Mouse (Mus musculus) brain, embryonic 18.5 days (tissue): ENCODE results near the gene Cerk.
"Not testable (repeated sequence)": the region's sequence is repeated elsewhere in the genome, so short reads cannot be mapped to it uniquely, and the experiment has no call there.

Source experiments
- DNase-seq: peaks from one replicate; pipeline ENCODE4 v3.0.0-alpha.2; 2012; ENCODE audit warnings: low read depth, low spot score

Gene Cerk

GRCm38 (mm10) chr15:86181941-86182439 lies 4.0 kb downstream of the Cerk start:
- DNase-seq: no peak

- DNase-seq: not testable (repeated sequence)
These were observed 4.6 kb downstream of the Cerk start for GRCm38 (mm10) chr15:86181321-86181720.

DNA sequence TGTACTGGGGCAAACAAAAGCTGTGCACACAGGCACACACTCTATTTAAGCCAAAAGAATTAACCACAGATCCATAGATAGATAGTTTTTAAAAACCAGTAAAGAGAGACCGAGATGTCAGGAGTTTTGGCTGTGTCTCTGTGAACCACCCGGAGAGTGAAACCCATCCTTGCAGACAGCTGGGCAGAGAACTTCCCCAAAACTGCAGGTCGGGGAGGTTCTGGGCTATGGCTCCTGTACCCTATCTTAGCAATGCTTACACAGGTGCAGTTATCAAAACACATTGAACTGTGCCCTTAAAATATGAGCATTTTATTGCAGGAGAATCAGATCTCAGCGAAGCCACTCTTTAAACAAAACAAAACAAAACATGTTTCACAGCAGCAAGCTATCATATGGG lies 5.5 kb downstream of the Cerk start:
- DNase-seq: no peak

DNA sequence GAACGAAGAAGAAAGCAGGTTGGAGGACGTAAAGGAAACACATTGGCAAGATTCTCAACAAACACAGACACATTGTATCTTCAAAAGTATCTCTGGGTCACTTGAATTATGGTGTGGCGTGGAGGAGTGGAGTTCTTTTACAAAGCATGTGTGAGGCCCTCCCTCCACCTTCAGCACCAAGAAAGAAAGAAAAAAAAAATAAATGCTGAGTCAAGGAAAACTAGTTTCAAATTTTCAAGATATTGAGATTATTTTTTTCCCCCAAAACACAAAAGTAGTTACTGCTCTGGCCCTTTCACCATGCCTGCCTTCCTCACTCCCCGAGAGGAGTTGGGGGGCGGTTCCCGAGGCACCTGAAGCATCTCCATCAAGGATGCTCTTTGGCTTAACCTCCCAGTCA lies 7.3 kb downstream of the Cerk start:
- no peak for DNase-seq

DNA sequence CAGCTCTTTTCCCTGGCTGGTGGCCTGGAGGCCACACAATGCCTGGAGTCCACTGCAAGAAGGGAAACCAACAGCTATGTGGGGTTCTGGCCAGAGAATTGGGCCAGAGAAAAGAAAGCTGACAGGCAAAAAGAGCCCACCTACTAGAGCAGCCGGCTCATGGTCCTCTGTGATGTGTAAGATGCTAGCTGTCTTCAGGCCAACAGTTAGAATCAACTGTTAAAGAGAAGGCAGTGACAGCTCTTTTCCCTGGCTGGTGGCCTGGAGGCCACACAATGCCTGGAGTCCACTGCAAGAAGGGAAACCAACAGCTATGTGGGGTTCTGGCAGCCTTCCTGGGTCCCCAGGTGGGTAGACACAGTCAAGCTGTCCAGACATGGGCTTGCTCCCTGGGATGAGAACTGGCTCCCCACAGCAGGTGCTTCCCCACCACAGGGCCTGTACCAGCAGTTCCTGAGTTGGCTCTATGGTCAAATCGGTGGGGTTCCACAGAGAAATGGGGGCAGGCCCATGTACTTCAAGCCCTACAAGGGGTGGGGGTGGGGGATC lies 8.2 kb downstream of the Cerk start:
- DNase-seq: not testable (repeated sequence)

DNA sequence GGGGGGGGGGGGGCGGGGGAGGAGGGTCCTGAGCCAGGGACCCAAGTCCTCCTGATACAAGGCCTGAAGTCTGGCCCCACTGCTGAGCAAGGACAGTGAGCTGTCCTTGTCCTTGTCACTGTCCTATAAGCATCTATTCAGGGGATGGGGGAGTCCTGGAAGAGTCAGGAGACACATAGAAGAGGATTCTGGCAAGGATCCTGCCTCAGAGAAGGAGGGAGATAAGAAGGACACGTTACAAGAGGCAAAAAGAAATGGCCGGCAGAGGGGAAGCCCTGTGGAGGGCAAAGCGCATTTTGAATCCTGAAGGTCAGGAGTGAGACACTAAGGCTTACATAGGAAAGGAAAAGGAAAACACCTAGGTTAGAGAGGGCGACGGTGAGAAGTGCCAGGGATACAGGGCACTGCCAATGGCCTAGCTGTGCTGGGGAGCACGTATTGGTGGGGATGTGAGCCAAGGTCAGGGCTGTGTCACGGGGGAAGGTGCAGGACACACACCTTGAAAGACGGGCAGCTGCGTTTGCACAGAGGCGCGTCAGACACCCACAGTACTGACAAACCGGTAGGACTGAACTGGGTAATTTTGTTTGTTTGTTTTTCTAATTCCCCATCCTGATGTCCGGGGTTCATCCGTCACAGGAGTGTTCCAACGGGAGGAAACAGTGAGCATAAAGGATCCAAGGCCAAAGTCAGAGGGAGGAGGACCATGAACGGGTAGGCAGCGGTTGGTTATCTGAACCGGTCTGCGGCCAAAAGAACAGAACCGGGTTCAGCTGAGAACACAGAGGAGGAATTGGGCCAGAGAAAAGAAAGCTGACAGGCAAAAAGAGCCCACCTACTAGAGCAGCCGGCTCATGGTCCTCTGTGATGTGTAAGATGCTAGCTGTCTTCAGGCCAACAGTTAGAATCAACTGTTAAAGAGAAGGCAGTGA lies 8.9 kb downstream of the Cerk start:
- no peak for DNase-seq

- no peak for DNase-seq
These were observed 9.8 kb downstream of the Cerk start for GRCm38 (mm10) chr15:86176166-86176565.

GRCm38 (mm10) chr15:86175253-86176050 lies 10.5 kb downstream of the Cerk start:
- no peak for DNase-seq

DNA sequence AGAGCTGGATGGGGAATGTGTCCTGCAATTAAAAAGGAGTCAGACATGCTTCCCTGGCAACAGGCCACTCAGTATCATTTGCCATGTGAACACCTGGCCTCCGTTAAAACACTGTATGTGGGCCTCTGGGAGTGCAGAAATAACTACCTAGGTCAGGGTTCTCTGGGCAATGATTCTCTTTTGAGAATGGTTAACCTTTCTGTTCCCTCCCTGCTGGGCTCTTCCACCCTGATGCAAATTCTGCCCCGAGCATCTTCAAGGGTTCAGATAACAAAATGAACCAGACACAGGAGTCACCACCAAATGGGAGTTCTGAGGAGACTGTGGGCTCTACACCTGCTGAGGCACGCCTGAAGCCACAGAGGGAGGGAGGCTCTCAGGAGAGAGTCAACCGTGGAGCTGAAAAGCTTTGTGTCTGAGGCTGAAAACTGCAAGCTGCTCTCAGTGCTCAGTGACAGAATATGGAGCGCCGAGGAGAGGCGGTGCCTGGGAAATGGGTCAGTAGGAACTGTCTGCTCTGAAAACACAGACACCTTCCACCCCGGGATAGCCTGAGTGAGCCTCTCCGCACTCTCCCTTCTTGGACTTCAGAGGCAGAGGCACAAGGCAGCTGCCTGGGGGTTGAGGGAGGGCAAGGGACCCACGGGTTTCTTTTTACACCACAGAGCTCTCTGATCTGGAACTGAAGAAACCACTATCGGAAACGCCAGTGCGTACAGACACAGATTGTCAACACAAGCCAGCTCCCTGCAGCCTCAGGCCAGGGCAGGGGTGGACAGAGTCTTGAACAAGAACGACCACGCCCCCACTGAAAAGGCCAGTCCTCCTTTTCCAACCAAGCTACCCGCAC lies 12.6 kb downstream of the Cerk start:
- no peak for DNase-seq

GRCm38 (mm10) chr15:86172526-86172925 lies 13.4 kb downstream of the Cerk start:
- DNase-seq: no peak

- DNase-seq: no peak
These were observed 13.8 kb downstream of the Cerk start for GRCm38 (mm10) chr15:86172124-86172523.

- no peak for DNase-seq
These were observed 14.6 kb downstream of the Cerk start for GRCm38 (mm10) chr15:86171316-86171715.

- no peak for DNase-seq
These were observed 16.2 kb downstream of the Cerk start for GRCm38 (mm10) chr15:86169817-86170110.

DNA sequence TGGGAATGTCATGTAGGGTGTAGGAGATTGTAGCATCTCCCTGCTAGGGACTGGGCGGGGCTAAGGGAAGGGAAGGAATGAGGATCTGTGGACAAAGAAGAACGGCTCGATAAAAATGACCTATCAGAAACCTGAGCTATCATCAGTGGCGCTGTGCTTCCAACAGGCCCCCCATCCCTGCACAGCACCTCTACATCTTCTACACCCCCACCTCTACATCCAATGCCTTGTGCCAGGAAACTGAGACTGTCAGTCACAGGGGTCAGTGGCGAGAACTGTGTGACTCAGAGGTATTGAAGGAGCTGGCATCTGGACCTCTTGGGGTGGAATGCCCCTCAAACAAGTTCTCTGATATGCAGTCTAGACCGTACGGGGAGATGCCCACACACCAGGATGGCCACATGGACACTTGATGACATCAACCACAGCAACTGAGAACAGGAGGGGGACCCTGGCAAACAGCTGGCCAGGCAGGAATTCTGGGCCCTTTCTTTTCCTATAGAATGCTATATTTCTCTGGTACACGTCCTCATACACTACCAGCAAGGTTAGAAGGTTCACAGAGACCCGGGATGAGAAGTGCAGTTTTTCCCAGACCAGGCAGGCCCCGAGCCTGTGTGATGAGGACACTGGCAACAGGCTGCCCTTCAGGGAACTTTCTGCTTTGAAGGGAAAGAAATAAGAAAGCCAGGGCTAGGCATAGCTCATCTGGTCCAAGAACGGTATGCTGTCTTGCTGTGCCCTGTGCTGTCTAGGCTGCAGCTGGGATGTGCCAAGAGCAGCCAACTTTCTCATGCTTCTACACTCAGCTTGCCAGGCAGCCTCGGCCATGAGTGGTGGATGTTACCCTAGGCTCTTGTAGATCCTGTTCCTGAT lies 16.8 kb downstream of the Cerk start:
- DNase-seq: no peak

DNA sequence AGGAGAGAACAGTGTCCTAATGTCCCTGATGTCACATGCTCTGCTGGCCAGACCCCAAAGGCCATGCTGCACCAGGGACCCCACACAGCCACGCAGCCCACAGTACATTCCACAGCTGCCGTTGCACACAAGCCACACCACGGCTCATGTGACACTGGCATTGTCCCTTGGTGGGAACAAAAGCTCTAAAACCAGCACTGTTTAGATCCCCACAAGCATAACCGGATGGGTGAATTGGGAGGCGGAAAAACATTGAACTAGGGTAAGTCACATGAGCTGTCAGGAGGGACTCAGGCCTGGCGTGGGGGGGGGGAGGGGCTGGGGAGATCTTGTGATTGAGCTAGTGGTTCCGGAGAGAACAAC lies 17.5 kb downstream of the Cerk start:
- no peak for DNase-seq

- DNase-seq: no peak
These were observed 18.0 kb downstream of the Cerk start for GRCm38 (mm10) chr15:86167787-86168504.

- no peak for DNase-seq
These were observed 18.8 kb downstream of the Cerk start for GRCm38 (mm10) chr15:86167032-86167655.

DNA sequence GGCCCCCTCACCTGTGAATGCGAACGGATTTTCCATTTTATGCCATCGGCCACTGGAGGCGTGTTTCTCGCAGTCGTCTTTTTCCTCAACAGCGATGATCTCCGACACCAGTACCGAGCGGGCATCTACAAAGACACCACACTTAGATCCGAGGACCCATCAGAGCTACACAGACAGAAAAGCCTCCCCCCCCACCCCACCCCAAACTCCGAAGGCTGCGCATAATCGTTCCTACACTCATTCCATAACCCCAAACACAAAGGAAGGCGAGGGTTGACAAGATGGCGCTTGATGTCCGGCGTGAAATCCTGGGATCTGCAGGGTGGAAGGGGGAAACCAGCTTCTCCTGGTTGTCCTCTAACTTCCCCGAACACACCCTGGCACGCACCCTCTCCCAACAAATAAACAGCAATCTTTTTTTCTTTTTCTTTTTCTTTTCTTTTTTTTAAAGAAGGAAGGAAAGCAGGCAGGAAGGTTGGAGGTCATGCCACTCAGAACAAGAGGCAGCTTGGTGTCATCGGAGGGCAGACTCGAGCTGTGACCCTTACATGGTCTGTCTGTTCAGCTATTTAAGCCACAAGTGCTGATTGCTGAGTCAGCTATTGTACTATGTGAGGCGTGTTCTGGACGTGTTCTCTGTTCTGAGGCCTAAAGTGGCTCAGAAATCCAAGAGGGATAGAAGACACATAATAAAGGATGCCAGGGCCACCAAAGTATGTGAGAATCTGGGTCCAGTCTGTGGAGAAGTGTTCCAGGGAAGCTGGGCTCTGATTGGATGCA lies 19.9 kb downstream of the Cerk start:
- DNase-seq: no peak
